Mouse (Mus musculus): ENCODE results near the gene Lrrc8d. TPM values are rescaled to one million over a fixed set of nuclear protein-coding genes. Genes with fewer than 3 reads are reported as not detected.

The Lrrc8d gene
- total RNA-seq, 1 experiment from 2014 or later = 40.9 TPM

- no peak for ATAC-seq (replicated peaks; ENCODE audit: insufficient number of reproducible peaks, low FRiP score, low TSS enrichment, poor library complexity, severe bottlenecking)
These were observed 98.7 kb downstream of the Lrrc8d start for GRCm38 (mm10) chr5:105798421-105798820.

DNA sequence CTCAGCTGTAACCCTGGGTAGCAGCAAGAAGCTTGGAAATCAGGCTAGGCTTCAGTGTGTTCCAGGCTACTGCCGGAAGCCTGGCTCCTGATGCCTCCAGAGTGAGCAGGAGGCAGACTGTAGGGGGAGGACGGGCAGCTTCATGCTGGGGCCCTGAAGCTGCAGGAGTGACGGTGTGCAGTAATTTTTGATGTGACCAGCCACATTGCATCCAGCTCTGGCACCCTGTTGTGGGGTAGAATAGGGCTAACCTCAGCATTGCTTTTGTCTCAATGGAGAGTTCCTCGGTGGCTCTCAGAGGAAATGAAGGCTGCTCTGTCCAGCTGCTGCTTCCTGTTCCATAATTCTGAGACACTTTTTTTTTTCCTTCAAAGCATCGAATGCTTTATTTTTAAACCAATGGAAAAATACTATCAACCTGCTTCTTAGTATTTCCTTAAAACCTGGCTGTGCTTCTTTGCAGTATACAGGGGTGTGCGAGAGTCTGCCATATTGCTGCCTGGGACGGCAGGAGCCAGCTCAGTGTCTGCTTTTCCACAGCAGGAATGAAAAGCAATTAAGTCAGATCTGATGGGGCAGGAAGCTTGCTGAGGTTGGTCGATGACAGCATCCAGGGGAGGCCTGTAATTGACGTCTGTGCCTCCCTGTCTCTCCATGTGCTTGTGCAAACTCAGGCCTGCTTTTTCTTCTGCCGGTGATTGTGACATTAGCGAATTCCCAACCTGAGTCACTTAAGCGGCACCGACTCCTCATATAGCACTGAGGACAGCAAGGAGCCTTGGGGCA lies 100.3 kb downstream of the Lrrc8d start:
- no peak for ATAC-seq (replicated peaks; ENCODE audit: insufficient number of reproducible peaks, low FRiP score, low TSS enrichment, poor library complexity, severe bottlenecking)

DNA sequence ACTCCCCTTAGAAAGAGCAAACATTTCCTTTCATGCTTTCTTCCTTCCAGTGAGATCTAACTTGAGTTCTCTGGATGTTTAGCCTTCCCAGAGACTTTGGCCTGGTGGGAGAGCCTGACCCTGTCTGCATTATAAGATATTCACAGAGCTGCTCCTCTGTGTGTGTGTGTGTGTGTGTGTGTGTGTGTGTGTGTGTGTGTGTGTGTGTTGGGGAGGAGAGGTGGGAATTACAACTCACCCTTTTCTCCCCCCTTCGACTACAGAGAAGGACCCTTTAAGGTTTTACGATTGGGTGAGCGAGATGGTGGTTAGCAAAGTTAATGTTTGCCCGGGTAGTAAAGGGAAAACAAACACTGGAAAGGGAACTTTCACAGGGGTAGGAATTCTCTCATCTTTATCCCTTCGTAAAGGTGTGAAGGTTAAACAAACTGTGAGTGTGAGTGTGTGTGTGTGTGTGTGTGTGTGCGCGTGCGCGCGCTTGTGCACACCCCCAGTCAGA lies 101.3 kb downstream of the Lrrc8d start:
- ATAC-seq (replicated peaks; ENCODE audit: insufficient number of reproducible peaks, low FRiP score, low TSS enrichment, poor library complexity, severe bottlenecking) = no peak

GRCm38 (mm10) chr5:105805955-105806354 lies 106.2 kb downstream of the Lrrc8d start:
- no peak for ATAC-seq (replicated peaks; ENCODE audit: insufficient number of reproducible peaks, low FRiP score, low TSS enrichment, poor library complexity, severe bottlenecking)

- no peak for ATAC-seq (replicated peaks; ENCODE audit: insufficient number of reproducible peaks, low FRiP score, low TSS enrichment, poor library complexity, severe bottlenecking)
These were observed 107.7 kb downstream of the Lrrc8d start for GRCm38 (mm10) chr5:105807461-105807860.

- no peak for ATAC-seq (replicated peaks; ENCODE audit: insufficient number of reproducible peaks, low FRiP score, low TSS enrichment, poor library complexity, severe bottlenecking)
These were observed 109.3 kb downstream of the Lrrc8d start for GRCm38 (mm10) chr5:105809056-105809455.

DNA sequence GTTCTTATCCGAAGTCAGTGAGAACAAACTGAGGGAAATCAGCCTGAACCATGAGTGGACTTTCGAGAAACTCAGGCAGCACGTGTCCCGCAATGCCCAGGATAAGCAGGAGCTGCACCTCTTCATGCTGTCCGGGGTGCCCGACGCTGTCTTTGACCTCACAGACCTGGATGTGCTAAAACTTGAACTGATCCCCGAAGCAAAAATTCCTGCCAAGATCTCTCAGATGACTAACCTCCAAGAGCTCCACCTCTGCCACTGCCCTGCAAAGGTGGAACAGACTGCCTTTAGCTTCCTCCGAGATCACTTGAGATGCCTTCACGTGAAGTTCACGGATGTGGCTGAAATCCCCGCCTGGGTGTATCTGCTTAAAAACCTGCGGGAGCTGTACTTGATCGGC lies 113.3 kb downstream of the Lrrc8d start:
- ATAC-seq (replicated peaks; ENCODE audit: insufficient number of reproducible peaks, low FRiP score, low TSS enrichment, poor library complexity, severe bottlenecking) = no peak

- no peak for ATAC-seq (replicated peaks; ENCODE audit: insufficient number of reproducible peaks, low FRiP score, low TSS enrichment, poor library complexity, severe bottlenecking)
These were observed 114.2 kb downstream of the Lrrc8d start for GRCm38 (mm10) chr5:105813974-105814373.

- ATAC-seq (replicated peaks; ENCODE audit: insufficient number of reproducible peaks, low FRiP score, low TSS enrichment, poor library complexity, severe bottlenecking) = no peak
These were observed 116.3 kb downstream of the Lrrc8d start for GRCm38 (mm10) chr5:105816118-105816517.

DNA sequence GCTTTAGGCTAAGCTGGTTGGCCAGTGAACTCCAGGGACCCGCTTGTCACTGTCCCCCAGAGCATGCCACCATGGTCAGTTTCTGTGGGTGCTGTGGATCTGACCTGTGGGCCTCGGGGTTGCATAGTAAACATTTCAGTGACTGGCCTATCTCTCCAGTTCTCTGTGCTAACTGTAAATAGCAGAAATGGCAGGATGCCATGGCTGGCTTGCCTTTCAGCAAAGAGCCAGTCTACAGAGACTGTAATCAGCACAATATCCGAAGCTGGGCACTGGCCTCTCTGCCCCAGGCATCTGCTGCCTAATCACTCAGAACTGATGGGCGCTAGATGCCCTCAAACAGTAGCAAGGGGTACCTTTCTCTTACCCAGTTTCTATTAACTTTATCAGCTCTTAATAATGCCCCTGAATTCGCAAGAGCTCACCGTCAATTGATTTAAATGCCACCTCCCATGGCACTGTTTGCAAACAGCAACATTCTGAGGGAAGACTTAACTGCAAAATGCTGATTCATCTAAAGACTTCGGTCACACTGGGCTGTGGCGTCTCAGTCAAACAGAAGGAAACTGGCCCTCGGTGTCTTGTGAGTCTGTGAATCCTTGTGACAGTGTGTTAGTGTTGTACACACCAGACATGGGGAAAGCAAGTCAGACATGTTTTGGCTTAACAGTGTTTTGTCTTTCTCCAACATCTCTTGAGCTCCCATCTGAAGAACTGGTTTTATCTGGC lies 117.6 kb downstream of the Lrrc8d start:
- ATAC-seq (replicated peaks; ENCODE audit: insufficient number of reproducible peaks, low FRiP score, low TSS enrichment, poor library complexity, severe bottlenecking) = no peak

- no peak for ATAC-seq (replicated peaks; ENCODE audit: insufficient number of reproducible peaks, low FRiP score, low TSS enrichment, poor library complexity, severe bottlenecking)
These were observed 118.6 kb downstream of the Lrrc8d start for GRCm38 (mm10) chr5:105818411-105818810.

GRCm38 (mm10) chr5:105821390-105821789 lies 121.6 kb downstream of the Lrrc8d start:
- ATAC-seq (replicated peaks; ENCODE audit: insufficient number of reproducible peaks, low FRiP score, low TSS enrichment, poor library complexity, severe bottlenecking) = no peak

- no peak for ATAC-seq (replicated peaks; ENCODE audit: insufficient number of reproducible peaks, low FRiP score, low TSS enrichment, poor library complexity, severe bottlenecking)
These were observed 123.0 kb downstream of the Lrrc8d start for GRCm38 (mm10) chr5:105822521-105823498.

DNA sequence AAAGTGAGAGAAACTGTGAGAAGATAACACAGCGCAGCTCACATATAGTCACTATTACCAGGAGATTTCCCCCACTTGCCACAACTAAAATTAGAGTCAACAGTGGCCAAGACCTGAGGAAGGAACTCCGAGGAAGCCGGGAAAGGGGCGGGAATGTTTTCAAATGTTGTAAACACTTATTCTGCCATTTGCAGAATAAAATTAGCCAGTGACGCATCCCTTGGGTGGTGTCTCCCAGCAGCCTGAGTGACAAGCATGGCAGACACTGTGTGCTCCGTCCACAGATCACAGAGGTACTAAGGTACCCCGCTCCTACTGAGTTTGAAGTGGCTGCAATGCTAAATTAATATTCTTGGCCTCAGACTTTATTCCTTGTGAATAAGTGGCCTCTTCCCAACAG lies 124.5 kb downstream of the Lrrc8d start:
- ATAC-seq (replicated peaks; ENCODE audit: insufficient number of reproducible peaks, low FRiP score, low TSS enrichment, poor library complexity, severe bottlenecking) = no peak

DNA sequence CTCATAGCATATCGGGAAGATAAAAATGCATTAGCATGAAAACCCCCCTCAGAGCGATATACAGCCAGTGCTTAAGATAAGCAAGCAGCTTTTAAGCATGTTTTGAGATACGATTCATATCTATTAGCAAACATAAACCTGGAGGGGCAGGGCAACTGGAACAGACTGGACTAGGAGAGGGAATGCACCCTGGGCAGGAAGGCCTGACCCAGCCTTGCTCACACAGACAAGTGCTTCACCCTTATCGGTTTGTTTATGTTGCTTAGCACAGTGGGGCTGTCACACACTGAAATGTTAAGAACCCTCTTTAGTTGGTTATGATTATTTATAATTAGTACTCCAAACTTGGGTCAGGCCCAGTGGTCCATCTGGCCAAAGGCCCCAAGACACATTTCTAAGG lies 125.1 kb downstream of the Lrrc8d start:
- no peak for ATAC-seq (replicated peaks; ENCODE audit: insufficient number of reproducible peaks, low FRiP score, low TSS enrichment, poor library complexity, severe bottlenecking)

DNA sequence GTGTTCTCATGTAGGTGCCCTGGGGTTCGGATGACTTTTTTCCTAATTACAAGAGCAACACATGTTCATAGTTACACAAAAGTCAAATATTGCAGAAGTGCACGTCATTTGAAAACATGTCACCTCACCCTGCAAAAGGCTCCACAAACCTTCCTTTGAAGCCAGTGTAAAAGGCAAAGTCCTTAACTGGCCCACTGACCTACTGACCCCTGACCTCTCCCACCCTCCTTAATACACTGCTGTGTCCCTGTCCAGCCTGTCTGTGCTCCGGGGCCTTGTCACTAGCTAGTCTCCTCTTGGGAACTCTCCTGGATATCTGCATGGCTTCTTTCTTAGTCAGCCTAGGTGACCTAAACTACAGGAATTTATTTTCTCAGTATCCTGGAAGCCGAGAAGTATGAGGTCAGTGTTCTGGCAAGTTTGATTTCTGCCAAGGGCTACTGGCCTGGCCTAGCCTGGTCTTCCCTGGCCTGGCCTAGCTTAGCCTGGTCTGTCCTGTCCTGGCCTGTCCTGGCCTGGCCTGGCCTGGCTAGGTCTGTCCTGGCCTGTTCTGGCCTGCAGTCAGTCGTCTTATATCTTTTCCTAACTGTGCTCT lies 127.2 kb downstream of the Lrrc8d start:
- no peak for ATAC-seq (replicated peaks; ENCODE audit: insufficient number of reproducible peaks, low FRiP score, low TSS enrichment, poor library complexity, severe bottlenecking)

DNA sequence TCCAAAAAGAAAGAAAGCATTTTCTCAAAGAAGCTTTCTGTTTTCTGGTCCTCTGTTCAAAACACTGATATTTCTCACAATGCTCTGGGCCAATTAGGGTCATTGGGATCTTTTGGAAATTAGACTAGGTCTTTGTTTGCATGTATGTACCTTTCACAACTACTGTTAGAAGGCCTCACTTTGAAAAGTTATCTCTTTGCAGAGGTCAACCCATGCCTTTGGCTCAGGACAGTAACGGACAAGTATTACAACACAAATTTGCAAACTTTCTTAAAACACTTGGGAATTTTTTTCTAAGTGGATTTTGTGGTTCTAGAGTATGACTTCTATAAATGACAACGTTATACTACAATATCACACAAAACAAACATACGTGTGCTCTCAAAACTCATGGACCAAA lies 128.3 kb downstream of the Lrrc8d start:
- ATAC-seq (replicated peaks; ENCODE audit: insufficient number of reproducible peaks, low FRiP score, low TSS enrichment, poor library complexity, severe bottlenecking) = no peak

DNA sequence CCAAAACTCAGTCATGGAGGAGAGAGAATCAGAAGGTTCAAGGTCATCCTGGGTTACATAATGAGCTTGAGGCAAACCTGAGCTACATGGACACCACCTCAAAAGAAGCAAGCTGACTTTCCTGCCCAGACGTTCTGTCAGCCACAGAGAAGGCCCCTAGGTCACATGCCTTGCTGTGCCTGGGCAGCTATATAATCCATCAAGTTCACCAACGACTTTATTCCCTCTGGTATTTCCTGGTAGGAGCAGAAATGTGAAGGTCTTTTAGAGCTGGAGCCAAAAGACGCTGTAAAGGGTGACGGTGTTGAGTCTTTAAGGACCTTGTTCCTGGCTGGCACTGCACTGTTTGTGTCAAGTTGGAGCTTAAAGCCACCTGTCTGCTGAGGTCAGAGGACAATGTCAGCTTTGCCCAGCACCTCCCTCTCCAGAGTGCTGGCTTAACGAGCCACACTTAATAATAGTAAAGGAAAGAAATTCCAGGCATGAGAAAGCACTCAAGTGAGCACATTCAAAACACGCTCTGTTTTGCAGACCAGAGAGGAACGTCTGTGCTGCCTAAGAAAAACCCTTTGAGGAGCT lies 129.3 kb downstream of the Lrrc8d start:
- no peak for ATAC-seq (replicated peaks; ENCODE audit: insufficient number of reproducible peaks, low FRiP score, low TSS enrichment, poor library complexity, severe bottlenecking)

All from monocyte, adult 5-6 weeks (primary cell).